ENCODE assay signal across 9 mouse cellular contexts in the genomic region with DNA sequence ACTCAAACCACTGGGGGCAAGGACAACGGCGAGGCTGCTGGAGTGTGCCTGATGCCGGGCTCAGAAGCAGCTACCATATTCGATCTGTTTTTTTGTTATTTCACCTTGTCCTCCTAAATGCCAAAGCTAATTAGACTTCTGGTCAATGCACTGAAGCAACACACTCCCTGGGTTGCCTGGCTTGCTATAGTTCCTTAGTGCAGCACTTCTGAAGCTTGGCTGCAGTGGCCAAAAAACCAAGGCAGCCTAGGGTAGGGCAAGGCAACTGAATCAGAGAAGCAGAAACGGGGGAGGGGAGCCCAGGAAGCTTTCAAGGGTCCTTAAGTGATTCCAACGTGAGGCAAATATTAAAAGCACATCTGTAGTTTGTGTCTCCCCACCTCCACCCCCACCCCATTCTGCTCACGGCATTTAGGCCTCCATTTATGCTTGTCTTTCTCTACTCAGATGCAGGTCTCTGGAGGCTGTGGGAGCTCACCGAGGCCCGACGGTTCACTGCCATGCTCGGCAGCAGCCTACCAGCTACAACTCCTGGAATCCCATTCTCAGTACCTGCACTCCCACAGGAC. TPM values are rescaled to one million over a fixed set of nuclear protein-coding genes. Genes with fewer than 3 reads are reported as not detected.
DNase-seq lines count a peak whose midpoint lies in the region; ATAC-seq and TF ChIP-seq lines count a peak whose summit lies in the region.
"Had no signal": no experiment of that assay in that cellular context is flagged by ENCODE, and none has a peak within 500 bp of the region (broad histone marks: within the 10 kb centered on the region; RNA-seq: fewer than 3 reads in every experiment).

No protein-coding gene starts in this region.

- TF ChIP-seq CTCF in brain, embryonic 14.5 days (IDR thresholded peaks at IDR 0.05; ENCODE audit: borderline replicate concordance, extremely low read depth, insufficient read depth, insufficient read length), result no peak

- H3K36me3 ChIP-seq in kidney, embryonic 15.5 days, result no peaks in the 10 kb centered on the region
- peaks cover 1% of the 10 kb centered on the region; the same call in 1 of the 2 replicates for H3K36me3 ChIP-seq in hindbrain, embryonic 10.5 days
- no peaks in the 10 kb centered on the region for H3K36me3 ChIP-seq in midbrain, embryonic 11.5 days (ENCODE audit: control insufficient read depth, insufficient read depth, low read length)

- H3K4me2 ChIP-seq in kidney, embryonic 15.5 days, result peak overlapping the region; percentile 88
- peak overlapping the region; percentile 84 for H3K4me2 ChIP-seq in midbrain, embryonic 11.5 days

- H3K9ac ChIP-seq in kidney, embryonic 15.5 days, result no peak overlapping the region
- H3K9ac ChIP-seq in midbrain, embryonic 11.5 days (ENCODE audit: low read length), result peak overlapping the region; percentile 83

- TF ChIP-seq POLR2A in brain, embryonic 14.5 days (IDR thresholded peaks at IDR 0.05; ENCODE audit: borderline replicate concordance, extremely low read depth, insufficient read depth, insufficient read length, poor library complexity, severe bottlenecking), result no peak

- no peak for ATAC-seq in kidney, embryonic 15.5 days (replicated peaks; ENCODE audit: low FRiP score)
- ATAC-seq in midbrain, embryonic 11.5 days (ENCODE audit: low FRiP score), result no peak
- no peak for ATAC-seq in frontal cortex, adult (ENCODE audit: low TSS enrichment)

- H3K9me3 ChIP-seq in kidney, embryonic 15.5 days (replicated peaks), result 0 out of 2 replicates have a peak, but pooled peaks cover 2% of the 10 kb centered on the region
- H3K9me3 ChIP-seq in hindbrain, embryonic 10.5 days, result no peaks in the 10 kb centered on the region
- no peaks in the 10 kb centered on the region for H3K9me3 ChIP-seq in midbrain, embryonic 11.5 days (ENCODE audit: control insufficient read depth, low read length)

- no peak for DNase-seq in kidney, adult 8-10 months
- peak; percentile 61 for DNase-seq in brain, embryonic 14.5 days (ENCODE audit: low read depth)
- no peak for DNase-seq in hindbrain, embryonic 10.5 days (ENCODE audit: low spot score)
- peak; percentile 89 for DNase-seq in midbrain, embryonic 11.5 days (ENCODE audit: low spot score, missing footprints)
- DNase-seq in thymus, postnatal 4 days, result no peak
- DNase-seq in gastrocnemius, postnatal 36 days, result no peak

- H3K27me3 ChIP-seq in kidney, embryonic 15.5 days, result peaks cover 4% of the 10 kb centered on the region; the same call in 1 of the 2 replicates
- peaks cover 9% of the 10 kb centered on the region; the same call in 1 of the 2 replicates for H3K27me3 ChIP-seq in hindbrain, embryonic 10.5 days (ENCODE audit: insufficient read depth, poor library complexity, severe bottlenecking)
- H3K27me3 ChIP-seq in midbrain, embryonic 11.5 days (ENCODE audit: control insufficient read depth, insufficient read depth, low read length), result no peaks in the 10 kb centered on the region

- 29% methylated on average over 11 of the region's 11 CpGs for WGBS in kidney, embryonic 15.5 days
- WGBS in hindbrain, embryonic 10.5 days, result 36% methylated on average over 11 of the region's 11 CpGs
- 25% methylated on average over 11 of the region's 11 CpGs for WGBS in midbrain, embryonic 11.5 days

- H3K4me1 ChIP-seq in kidney, embryonic 15.5 days, result peaks cover 64% of the 10 kb centered on the region
- peaks cover 77% of the 10 kb centered on the region for H3K4me1 ChIP-seq in hindbrain, embryonic 10.5 days (replicated peaks)
- peaks cover 42% of the 10 kb centered on the region for H3K4me1 ChIP-seq in midbrain, embryonic 11.5 days (ENCODE audit: control insufficient read depth, insufficient read depth, low read length)

- intact Hi-C loops in gastrocnemius, postnatal 36 days (cut with DNase I), result loop anchor here (2.0 to 10.0 kb wide), 2 partner anchors 57 to 377 kb away; partner anchors contain the start of genes Large2 and Pex16

- H3K4me3 ChIP-seq in kidney, embryonic 15.5 days (replicated peaks), result peak overlapping the region; percentile 81
- peak overlapping the region; percentile 95 for H3K4me3 ChIP-seq in hindbrain, embryonic 10.5 days
- H3K4me3 ChIP-seq in midbrain, embryonic 11.5 days (ENCODE audit: low read depth, low read length), result peak overlapping the region; percentile 80

- peak overlapping the region; percentile 75 for H3K27ac ChIP-seq in kidney, embryonic 15.5 days
- H3K27ac ChIP-seq in hindbrain, embryonic 10.5 days, result peak overlapping the region; percentile 80
- H3K27ac ChIP-seq in midbrain, embryonic 11.5 days (ENCODE audit: low read depth, low read length), result peak overlapping the region; percentile 44; the same call in 1 of the 2 replicates
- H3K27ac ChIP-seq: macrophage had no signal

RNA-seq across cellular contexts. Expression of gene Cry2, which starts 2.1 kb away (rescaled TPM):
- polyA plus RNA-seq in kidney, embryonic 15.5 days (2015; fragmentation: Nextera tagmentation; extraction: Ambion mirVana), result 17.7 and 21.3 TPM in 2 replicates
- 24.1 and 31.1 TPM in 2 replicates for polyA plus RNA-seq in brain, embryonic 14.5 days (2012; rRNA removed)
- 26.0 and 31.7 TPM in 2 replicates for polyA plus RNA-seq in hindbrain, embryonic 10.5 days (2016; fragmentation: Nextera tagmentation; extraction: Ambion mirVana)
- polyA plus RNA-seq in midbrain, embryonic 11.5 days (2014; fragmentation: Nextera tagmentation; extraction: Ambion mirVana), result 20.5 and 21.9 TPM in 2 replicates
- total RNA-seq in gastrocnemius, postnatal 36 days (2021), result 10 to 100 TPM; 16.9 to 21.9 TPM

RNA-seq across cellular contexts. Expression of gene Slc35c1, which starts 28.6 kb away (rescaled TPM):
- 15.1 and 16.2 TPM in 2 replicates for polyA plus RNA-seq in kidney, embryonic 15.5 days (2015; fragmentation: Nextera tagmentation; extraction: Ambion mirVana)
- polyA plus RNA-seq in brain, embryonic 14.5 days (2012; rRNA removed), result 14.2 and 14.5 TPM in 2 replicates
- 13.8 and 14.0 TPM in 2 replicates for polyA plus RNA-seq in hindbrain, embryonic 10.5 days (2016; fragmentation: Nextera tagmentation; extraction: Ambion mirVana)
- polyA plus RNA-seq in midbrain, embryonic 11.5 days (2014; fragmentation: Nextera tagmentation; extraction: Ambion mirVana), result 9.2 and 9.5 TPM in 2 replicates
- total RNA-seq in gastrocnemius, postnatal 36 days (2021), result 1 to 10 TPM; 5.0 to 6.3 TPM

RNA-seq across cellular contexts. Expression of gene Mapk8ip1, which starts 30.6 kb away (rescaled TPM):
- polyA plus RNA-seq in kidney, embryonic 15.5 days (2015; fragmentation: Nextera tagmentation; extraction: Ambion mirVana), result 32.1 and 34.9 TPM in 2 replicates
- 193 and 214 TPM in 2 replicates for polyA plus RNA-seq in brain, embryonic 14.5 days (2012; rRNA removed)
- polyA plus RNA-seq in hindbrain, embryonic 10.5 days (2016; fragmentation: Nextera tagmentation; extraction: Ambion mirVana), result 55.0 and 75.5 TPM in 2 replicates
- 34.5 and 37.1 TPM in 2 replicates for polyA plus RNA-seq in midbrain, embryonic 11.5 days (2014; fragmentation: Nextera tagmentation; extraction: Ambion mirVana)
- total RNA-seq in gastrocnemius, postnatal 36 days (2021), result 1 to 10 TPM; 6.9 to 7.2 TPM

RNA-seq across cellular contexts. Expression of gene 1700029I15Rik, which starts 49.4 kb away (rescaled TPM):
- polyA plus RNA-seq in kidney, embryonic 15.5 days (2015; fragmentation: Nextera tagmentation; extraction: Ambion mirVana), result 3.2 and 3.4 TPM in 2 replicates
- polyA plus RNA-seq in brain, embryonic 14.5 days (2012; rRNA removed), result 3.0 and 3.8 TPM in 2 replicates
- polyA plus RNA-seq in hindbrain, embryonic 10.5 days (2016; fragmentation: Nextera tagmentation; extraction: Ambion mirVana), result 3.3 and 4.3 TPM in 2 replicates
- 1.5 and 2.0 TPM in 2 replicates for polyA plus RNA-seq in midbrain, embryonic 11.5 days (2014; fragmentation: Nextera tagmentation; extraction: Ambion mirVana)
- under 1 TPM; 0.81 to 0.99 TPM for total RNA-seq in gastrocnemius, postnatal 36 days (2021)

RNA-seq across cellular contexts. Expression of gene Large2, which starts 57.0 kb away (rescaled TPM):
- 26.0 and 29.5 TPM in 2 replicates for polyA plus RNA-seq in kidney, embryonic 15.5 days (2015; fragmentation: Nextera tagmentation; extraction: Ambion mirVana)
- polyA plus RNA-seq in brain, embryonic 14.5 days (2012; rRNA removed), result 3.7 and 3.8 TPM in 2 replicates
- 7.8 and 12.5 TPM in 2 replicates for polyA plus RNA-seq in hindbrain, embryonic 10.5 days (2016; fragmentation: Nextera tagmentation; extraction: Ambion mirVana)
- polyA plus RNA-seq in midbrain, embryonic 11.5 days (2014; fragmentation: Nextera tagmentation; extraction: Ambion mirVana), result 8.9 and 10.6 TPM in 2 replicates
- under 1 TPM; 0.52 to 0.84 TPM for total RNA-seq in gastrocnemius, postnatal 36 days (2021)
- polyA plus RNA-seq: macrophage had no signal

Comparison
In these comparisons a context has a peak if more than half of its experiments do, and no peak if none do; other contexts are left out.
1. DNase-seq: peak in brain, embryonic 14.5 days (single experiment) and midbrain, embryonic 11.5 days (single experiment); none in kidney, adult 8-10 months (0 of 2), hindbrain, embryonic 10.5 days (single experiment), thymus, postnatal 4 days (single experiment) and gastrocnemius, postnatal 36 days (0 of 2).
2. Peak in every context shown above with its lines, with median percentiles within 50 percentile points of each other: H3K27ac ChIP-seq and H3K4me3 ChIP-seq.